Mouse (Mus musculus): ENCODE data around the gene Abcb9. TPM values are rescaled to one million over a fixed set of nuclear protein-coding genes. Genes with fewer than 3 reads are reported as not detected.

The Abcb9 gene
- polyA plus RNA-seq, 1 experiment from 2014 or later, result 3.4 TPM

GRCm38 (mm10) chr5:124091951-124092406 lies 3.6 kb downstream of the Abcb9 start:
- H3K4me1 ChIP-seq, result peaks cover 21% of the 10 kb centered on the region
- H3K27me3 ChIP-seq (replicated peaks), result no peaks in the 10 kb centered on the region
- whole genome bisulfite sequencing, result 42% methylated on average over 9 of the region's 9 CpGs
- no peak overlapping the region for H3K9ac ChIP-seq
- H3K4me3 ChIP-seq (replicated peaks), result no peak overlapping the region
- no peak overlapping the region for H3K4me2 ChIP-seq
- H3K36me3 ChIP-seq, result no peaks in the 10 kb centered on the region
- peak overlapping the region; percentile 55; the same call in 1 of the 2 replicates for H3K27ac ChIP-seq
- peak; percentile 73 for ATAC-seq (ENCODE audit: insufficient read depth, low FRiP score, low read depth)
- H3K9me3 ChIP-seq, result no peaks in the 10 kb centered on the region

GRCm38 (mm10) chr5:124089868-124090267 lies 5.7 kb downstream of the Abcb9 start:
- H3K27ac ChIP-seq, result no peak overlapping the region
- H3K4me2 ChIP-seq, result no peak overlapping the region
- no peaks in the 10 kb centered on the region for H3K27me3 ChIP-seq (replicated peaks)
- H3K36me3 ChIP-seq, result no peaks in the 10 kb centered on the region
- no peak overlapping the region for H3K9ac ChIP-seq
- no peak for ATAC-seq (ENCODE audit: insufficient read depth, low FRiP score, low read depth)
- H3K4me1 ChIP-seq, result peaks cover 9% of the 10 kb centered on the region
- H3K9me3 ChIP-seq, result no peaks in the 10 kb centered on the region
- WGBS, result 86% methylated on average over 23 of the region's 23 CpGs
- no peak overlapping the region for H3K4me3 ChIP-seq (replicated peaks)

- H3K9me3 ChIP-seq, result no peaks in the 10 kb centered on the region
- no peak overlapping the region for H3K9ac ChIP-seq
- no peaks in the 10 kb centered on the region for H3K27me3 ChIP-seq (replicated peaks)
- H3K4me3 ChIP-seq (replicated peaks), result no peak overlapping the region
- no peak overlapping the region for H3K27ac ChIP-seq
- no peaks in the 10 kb centered on the region for H3K36me3 ChIP-seq
- ATAC-seq (ENCODE audit: insufficient read depth, low FRiP score, low read depth), result no peak
- no peak overlapping the region for H3K4me2 ChIP-seq
- H3K4me1 ChIP-seq, result no peaks in the 10 kb centered on the region
- WGBS, result 86% methylated on average over 4 of the region's 4 CpGs
These were observed 8.7 kb downstream of the Abcb9 start for GRCm38 (mm10) chr5:124086876-124087275.

- H3K36me3 ChIP-seq, result no peaks in the 10 kb centered on the region
- no peak overlapping the region for H3K27ac ChIP-seq
- ATAC-seq (ENCODE audit: insufficient read depth, low FRiP score, low read depth), result no peak
- no peaks in the 10 kb centered on the region for H3K27me3 ChIP-seq (replicated peaks)
- H3K9me3 ChIP-seq, result no peaks in the 10 kb centered on the region
- 0 out of 2 replicates have a peak, but pooled peaks cover 5% of the 10 kb centered on the region for H3K4me1 ChIP-seq
- no peak overlapping the region for H3K9ac ChIP-seq
- WGBS, result 76% methylated on average over 3 of the region's 3 CpGs
- H3K4me2 ChIP-seq, result no peak overlapping the region
- H3K4me3 ChIP-seq (replicated peaks), result no peak overlapping the region
These were observed 10.1 kb downstream of the Abcb9 start for GRCm38 (mm10) chr5:124085513-124085912.

GRCm38 (mm10) chr5:124084588-124085173 lies 10.9 kb downstream of the Abcb9 start:
- H3K9me3 ChIP-seq, result no peaks in the 10 kb centered on the region
- H3K27ac ChIP-seq, result peak overlapping the region; percentile 53
- no peak overlapping the region for H3K4me3 ChIP-seq (replicated peaks)
- H3K9ac ChIP-seq, result no peak overlapping the region
- H3K36me3 ChIP-seq, result no peaks in the 10 kb centered on the region
- 41% methylated on average over 11 of the region's 11 CpGs for WGBS
- ATAC-seq (ENCODE audit: insufficient read depth, low FRiP score, low read depth), result peak; percentile 14; the same call in 1 of the 2 replicates
- H3K4me1 ChIP-seq, result 0 out of 2 replicates have a peak, but pooled peaks cover 7% of the 10 kb centered on the region
- H3K4me2 ChIP-seq, result no peak overlapping the region
- no peaks in the 10 kb centered on the region for H3K27me3 ChIP-seq (replicated peaks)

- Histone ChIP-seq H3K27ac (peak overlapping the region; percentile 53; the same call in 1 of the 2 replicates), H3K9ac (no peak overlapping the region), H3K4me2 (no peak overlapping the region), H3K9me3 (no peaks in the 10 kb centered on the region), H3K27me3 (replicated peaks) (no peaks in the 10 kb centered on the region), H3K4me1 (0 out of 2 replicates have a peak, but pooled peaks cover 7% of the 10 kb centered on the region), H3K4me3 (replicated peaks) (no peak overlapping the region), H3K36me3 (no peaks in the 10 kb centered on the region)
- 0 out of 2 replicates have a peak, but pooled peaks have one; percentile 1 for ATAC-seq (ENCODE audit: insufficient read depth, low FRiP score, low read depth)
- 77% methylated on average over 14 of the region's 14 CpGs for WGBS
These were observed 11.6 kb downstream of the Abcb9 start for GRCm38 (mm10) chr5:124083850-124084587.

GRCm38 (mm10) chr5:124082941-124083688 lies 12.5 kb downstream of the Abcb9 start:
- Histone ChIP-seq H3K27ac (no peak overlapping the region), H3K9me3 (no peaks in the 10 kb centered on the region), H3K27me3 (replicated peaks) (no peaks in the 10 kb centered on the region), H3K36me3 (no peaks in the 10 kb centered on the region), H3K4me2 (no peak overlapping the region), H3K4me1 (peaks cover 7% of the 10 kb centered on the region; the same call in 1 of the 2 replicates), H3K9ac (no peak overlapping the region), H3K4me3 (replicated peaks) (no peak overlapping the region)
- ATAC-seq (ENCODE audit: insufficient read depth, low FRiP score, low read depth), result no peak
- WGBS, result 88% methylated on average over 17 of the region's 17 CpGs

GRCm38 (mm10) chr5:124082447-124082846 lies 13.2 kb downstream of the Abcb9 start:
- Histone ChIP-seq H3K4me1 (peaks cover 7% of the 10 kb centered on the region; the same call in 1 of the 2 replicates), H3K27me3 (replicated peaks) (no peaks in the 10 kb centered on the region), H3K36me3 (no peaks in the 10 kb centered on the region), H3K4me3 (replicated peaks) (no peak overlapping the region), H3K4me2 (no peak overlapping the region), H3K9me3 (no peaks in the 10 kb centered on the region), H3K9ac (no peak overlapping the region), H3K27ac (no peak overlapping the region)
- 70% methylated on average over 10 of the region's 10 CpGs for WGBS
- peak; percentile 64 for ATAC-seq (ENCODE audit: insufficient read depth, low FRiP score, low read depth)

GRCm38 (mm10) chr5:124079880-124080279 lies 15.7 kb downstream of the Abcb9 start:
- H3K27ac ChIP-seq, result no peak overlapping the region
- H3K4me1 ChIP-seq, result peaks cover 25% of the 10 kb centered on the region
- ATAC-seq (ENCODE audit: insufficient read depth, low FRiP score, low read depth), result no peak
- WGBS, result 90% methylated on average over 17 of the region's 17 CpGs
- H3K4me3 ChIP-seq (replicated peaks), result no peak overlapping the region
- H3K9me3 ChIP-seq, result no peaks in the 10 kb centered on the region
- no peak overlapping the region for H3K9ac ChIP-seq
- H3K36me3 ChIP-seq, result no peaks in the 10 kb centered on the region
- no peak overlapping the region for H3K4me2 ChIP-seq
- no peaks in the 10 kb centered on the region for H3K27me3 ChIP-seq (replicated peaks)

GRCm38 (mm10) chr5:124078794-124079416 lies 16.7 kb downstream of the Abcb9 start:
- no peak for ATAC-seq (ENCODE audit: insufficient read depth, low FRiP score, low read depth)
- 58% methylated on average over 9 of the region's 9 CpGs for WGBS
- H3K9me3 ChIP-seq, result no peaks in the 10 kb centered on the region
- H3K4me3 ChIP-seq (replicated peaks), result no peak overlapping the region
- peaks cover 29% of the 10 kb centered on the region for H3K4me1 ChIP-seq
- no peak overlapping the region for H3K4me2 ChIP-seq
- no peak overlapping the region for H3K27ac ChIP-seq
- no peaks in the 10 kb centered on the region for H3K36me3 ChIP-seq
- H3K27me3 ChIP-seq (replicated peaks), result no peaks in the 10 kb centered on the region
- no peak overlapping the region for H3K9ac ChIP-seq

GRCm38 (mm10) chr5:124077856-124078460 lies 17.6 kb downstream of the Abcb9 start:
- H3K9ac ChIP-seq, result no peak overlapping the region
- H3K27ac ChIP-seq, result no peak overlapping the region
- no peaks in the 10 kb centered on the region for H3K27me3 ChIP-seq (replicated peaks)
- no peaks in the 10 kb centered on the region for H3K9me3 ChIP-seq
- no peaks in the 10 kb centered on the region for H3K36me3 ChIP-seq
- no peak overlapping the region for H3K4me2 ChIP-seq
- no peak overlapping the region for H3K4me3 ChIP-seq (replicated peaks)
- peaks cover 29% of the 10 kb centered on the region for H3K4me1 ChIP-seq
- WGBS, result 63% methylated on average over 6 of the region's 6 CpGs
- no peak for ATAC-seq (ENCODE audit: insufficient read depth, low FRiP score, low read depth)
